Mouse (Mus musculus) olfactory bulb, adult 2 months (tissue): ENCODE measurements around the gene Adamts14.

Experiments used
- CTCF ChIP-seq: fragments of 200-500 bp; IDR thresholded peaks from 2 replicates; pipeline ENCODE4 v1.5.1; 2012; ENCODE audit warnings: low read depth, mild to moderate bottlenecking, low read length, moderate library complexity; ENCODE audit not compliant: insufficient read depth
- POLR2A ChIP-seq: fragments of 200-500 bp; IDR thresholded peaks from 2 replicates; pipeline ENCODE4 v1.6.1; 2012; ENCODE audit warnings: mild to moderate bottlenecking, low read depth, low read length, moderate library complexity; ENCODE audit not compliant: insufficient read depth

DNA sequence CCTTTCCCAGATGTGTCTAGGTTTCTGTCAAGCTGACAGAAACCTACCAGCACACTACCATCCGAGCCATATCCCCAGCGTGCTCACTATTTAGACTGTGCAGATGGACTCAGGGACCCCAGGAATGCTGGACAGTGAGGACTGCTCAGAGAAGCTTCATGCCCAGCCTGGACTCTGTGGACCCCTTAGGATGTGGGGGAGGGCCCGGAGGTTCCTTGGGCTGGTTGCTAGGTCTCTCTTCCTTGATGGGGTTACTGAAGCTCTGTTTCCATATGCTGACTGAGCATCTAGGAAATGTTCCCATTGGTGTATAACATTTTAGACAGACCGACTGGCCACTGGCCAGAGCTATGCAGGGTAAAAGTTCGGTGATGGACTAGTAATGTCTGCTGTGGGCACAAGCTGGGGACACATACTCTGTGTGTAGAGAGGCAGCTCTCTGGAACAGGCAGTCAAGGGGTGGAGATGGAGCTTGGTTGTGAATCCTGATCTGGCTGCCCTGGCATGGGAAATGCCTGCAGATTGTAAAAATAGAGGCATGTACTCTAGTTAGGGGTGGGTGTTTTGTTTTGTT is 77.4 kb downstream of the Adamts14 start:
- no peak for TF ChIP-seq CTCF
- no peak for TF ChIP-seq POLR2A
